Mouse (Mus musculus) mouse trophoblast stem cell (cell line): ENCODE results near the gene Slc45a3.

Experiments
- in situ Hi-C, 2 experiments: fragments of 300-500 bp; cut with MseI, MboI; formaldehyde crosslinking; loops; 2 replicates in 1 of 2; 3 replicates in 1 of 2; pipeline ENCODE4 v1.15.1; 2025

The Slc45a3 gene

DNA sequence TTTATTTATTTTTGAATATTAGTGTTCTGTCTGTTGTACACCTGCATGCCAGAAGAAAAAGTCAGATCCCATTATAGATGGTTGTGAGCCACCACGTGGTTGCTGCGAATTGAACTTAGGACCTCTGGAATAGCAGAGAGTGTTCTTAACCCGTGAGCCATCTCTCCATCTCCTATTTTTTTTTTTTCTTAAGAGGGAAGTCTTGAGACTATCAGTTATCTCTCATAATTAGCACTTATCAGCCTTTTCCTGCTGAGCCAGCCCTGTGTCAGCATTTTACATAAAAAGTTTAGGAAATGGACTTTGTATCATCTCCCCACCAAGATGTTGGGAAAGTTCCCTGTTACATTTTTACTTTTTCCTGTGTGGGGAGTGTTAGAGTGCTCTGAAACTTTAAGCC is 59.3 kb downstream of the Slc45a3 start:
- in situ Hi-C loops = no loop called here

DNA sequence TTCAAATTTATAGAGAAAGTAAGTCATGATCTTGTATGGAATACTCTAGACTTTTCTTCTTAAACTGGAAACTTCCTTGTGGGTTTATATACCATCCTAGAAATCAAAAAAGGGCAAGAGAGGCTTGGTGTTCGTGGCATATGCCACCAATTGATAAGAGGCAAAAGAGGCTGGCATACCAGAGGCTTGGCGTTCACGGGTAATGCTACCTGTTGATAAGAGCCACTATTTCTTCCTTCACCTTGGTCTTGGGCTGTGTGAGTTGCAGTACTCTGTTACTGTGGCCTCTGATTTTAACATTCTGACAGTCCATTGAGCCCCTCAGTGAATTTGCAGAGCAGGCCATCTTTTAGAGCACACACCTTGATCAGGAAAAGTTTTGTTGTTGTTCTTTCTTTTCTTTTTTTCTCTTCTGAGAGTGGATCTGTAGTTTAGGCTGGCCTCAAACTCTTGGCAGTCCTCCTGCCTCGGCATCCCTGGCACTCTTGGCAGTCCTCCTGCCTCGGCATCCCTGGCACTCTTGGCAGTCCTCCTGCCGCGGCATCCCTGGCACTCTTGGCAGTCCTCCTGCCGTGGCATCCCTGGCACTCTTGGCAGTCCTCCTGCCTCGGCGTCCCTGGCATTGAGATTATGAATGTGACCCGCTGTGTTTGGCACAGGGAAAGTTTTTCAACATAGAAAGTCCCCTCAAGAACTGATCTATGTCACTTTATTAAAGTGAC is 64.3 kb downstream of the Slc45a3 start:
- in situ Hi-C loops = no loop called here

DNA sequence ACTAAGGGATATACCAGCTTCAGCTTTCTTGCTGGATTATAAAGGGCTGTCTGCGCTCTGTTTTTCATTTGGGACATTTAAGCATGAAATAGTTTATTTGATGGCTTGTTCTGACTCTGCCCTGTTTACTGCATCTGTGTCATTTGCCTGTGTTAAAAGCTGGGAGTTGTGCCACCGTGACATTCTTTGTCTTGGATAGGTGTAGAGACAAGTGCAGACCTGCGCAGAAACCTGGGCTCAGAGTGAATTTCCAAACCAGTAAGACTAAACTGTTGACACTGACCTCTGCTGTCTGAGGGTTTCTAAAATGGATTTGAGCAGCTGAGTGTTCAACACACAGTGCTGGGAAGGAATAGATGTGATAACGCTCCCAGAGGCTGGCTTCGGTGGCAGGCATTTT is 65.2 kb downstream of the Slc45a3 start:
- in situ Hi-C loops = no loop called here

DNA sequence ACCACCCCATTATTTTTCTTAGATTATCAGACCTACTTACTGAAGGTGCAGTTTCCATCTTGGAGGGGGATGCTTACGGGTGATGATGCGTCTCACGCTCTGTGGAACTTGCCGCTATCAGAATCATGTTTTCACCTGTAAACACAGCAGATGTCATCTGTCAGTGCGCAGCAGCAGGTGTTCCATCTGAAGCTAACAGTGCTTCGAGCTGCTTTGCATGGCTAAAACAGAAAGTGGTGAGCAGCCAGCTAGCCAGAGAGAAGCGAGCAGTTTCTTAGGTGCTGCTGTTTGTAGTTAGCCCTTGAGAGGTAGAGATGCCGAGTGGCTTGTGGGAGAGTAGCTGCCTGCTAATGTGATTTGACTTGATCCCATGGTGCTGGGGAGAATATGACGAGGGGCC is 65.6 kb downstream of the Slc45a3 start:
- in situ Hi-C loops = no loop called here

DNA sequence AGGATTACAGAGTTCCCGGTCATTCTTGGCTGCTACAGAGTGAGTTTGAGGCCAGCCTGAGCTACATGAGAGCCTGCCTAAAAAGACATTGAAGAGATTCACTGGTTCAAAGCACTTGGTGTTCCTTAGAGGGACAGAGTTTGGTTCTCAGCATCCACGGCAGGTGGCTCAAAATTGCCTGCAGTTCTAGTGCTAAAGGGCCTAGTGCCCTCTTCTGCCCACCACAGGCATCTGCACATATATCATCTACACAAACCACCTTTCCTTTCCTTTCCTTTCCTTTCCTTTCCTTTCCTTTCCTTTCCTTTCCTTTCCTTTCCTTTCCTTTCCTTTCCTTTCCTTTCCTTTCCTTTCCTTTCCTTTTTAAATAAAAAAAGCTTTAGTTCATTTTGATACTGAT is 67.8 kb downstream of the Slc45a3 start:
- in situ Hi-C loops = no loop called here

DNA sequence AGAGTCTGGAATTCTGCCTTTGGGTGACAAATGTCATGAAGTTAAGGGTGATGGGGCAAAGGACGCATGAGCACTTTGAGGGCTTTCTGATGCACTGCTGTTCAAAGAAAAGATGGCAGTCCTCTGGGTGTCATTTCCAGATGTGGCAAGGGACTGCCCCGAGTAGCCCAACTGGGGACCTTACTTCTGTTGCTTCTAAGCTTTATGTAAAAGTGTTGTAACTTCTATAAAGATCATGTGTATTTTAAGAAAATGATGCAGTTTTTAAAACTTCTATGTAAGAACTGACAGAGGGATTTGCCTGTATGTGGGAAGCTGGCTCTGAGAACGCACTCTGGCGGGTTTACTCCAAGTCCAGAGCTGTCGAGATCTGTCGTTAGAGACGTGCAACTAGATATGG is 69.4 kb downstream of the Slc45a3 start:
- in situ Hi-C loops = no loop called here
